Mouse (Mus musculus): ENCODE data around the gene Nr1i3. TPM values are rescaled to one million over a fixed set of nuclear protein-coding genes. Genes with fewer than 3 reads are reported as not detected.

Nr1i3 gene
- total RNA-seq (2014; rRNA removed) (0.11 TPM in 1 of 2 replicates, not detected in the other), polyA plus RNA-seq (2015; fragmentation: Nextera tagmentation; extraction: Ambion mirVana) (0.19 and 0.23 TPM in 2 replicates)

DNA sequence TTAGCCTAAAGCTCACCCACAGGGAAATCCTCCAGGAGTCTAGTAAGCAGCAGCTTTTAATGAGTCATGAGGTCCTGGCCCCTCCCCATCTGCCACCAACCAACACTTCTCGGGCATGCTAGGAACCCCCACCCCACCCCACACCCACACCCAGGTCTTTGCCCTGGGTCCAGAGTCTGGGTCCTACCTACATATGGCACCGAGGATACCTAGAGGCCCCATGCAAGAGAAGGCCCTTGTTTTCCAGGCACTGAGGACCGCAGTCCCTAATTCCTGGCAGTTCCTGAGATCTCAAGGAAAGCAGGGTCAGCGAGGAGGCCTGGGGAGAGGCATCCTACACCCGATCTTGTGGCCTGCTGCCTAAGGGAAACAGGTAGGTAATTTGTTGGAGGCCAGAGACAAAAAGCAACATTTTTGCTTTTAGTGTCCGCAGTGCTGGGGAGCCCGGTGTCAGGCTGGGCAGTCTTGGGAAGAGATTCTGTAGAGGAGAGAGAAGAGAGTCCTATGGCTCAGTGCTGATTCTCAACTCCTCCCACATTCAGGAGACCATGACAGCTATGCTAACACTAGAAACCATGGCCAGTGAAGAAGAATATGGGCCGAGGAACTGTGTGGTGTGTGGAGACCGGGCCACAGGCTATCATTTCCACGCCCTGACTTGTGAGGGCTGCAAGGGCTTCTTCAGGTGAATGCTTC, at the start of gene Nr1i3:
TSS of gene Nr1i3 (plus strand) at position 170 of the 696 bp plus-strand sequence.
- no peak within 1 kb of the TSS for H3K4me3 ChIP-seq (ENCODE audit: low read depth, low read length)
- no peaks in the 10 kb centered on the region for H3K4me1 ChIP-seq (ENCODE audit: insufficient read depth, low read length)
- no peaks in the 10 kb centered on the region for H3K27me3 ChIP-seq (ENCODE audit: insufficient read depth, low read length)
- H3K27ac ChIP-seq (ENCODE audit: low read depth, low read length) = no peak within 1 kb of the TSS
- no peaks in the 10 kb centered on the region for H3K9me3 ChIP-seq (ENCODE audit: low read length)
- no peak within 1 kb of the TSS for H3K4me2 ChIP-seq (ENCODE audit: low read depth, low read length, poor library complexity, severe bottlenecking)
- TF ChIP-seq CTCF (IDR thresholded peaks at IDR 0.05) = no peak
- 66% methylated on average over 10 of the region's 10 CpGs for WGBS
- H3K36me3 ChIP-seq (ENCODE audit: insufficient read depth, low read length) = peaks cover 13% of the 10 kb centered on the region; the same call in 1 of the 2 replicates
- no peak for ATAC-seq (ENCODE audit: low FRiP score)
- no peak within 1 kb of the TSS for H3K9ac ChIP-seq (replicated peaks; ENCODE audit: low read length, poor library complexity, severe bottlenecking)
- DNase-seq (ENCODE audit: low spot score) = no peak

DNA sequence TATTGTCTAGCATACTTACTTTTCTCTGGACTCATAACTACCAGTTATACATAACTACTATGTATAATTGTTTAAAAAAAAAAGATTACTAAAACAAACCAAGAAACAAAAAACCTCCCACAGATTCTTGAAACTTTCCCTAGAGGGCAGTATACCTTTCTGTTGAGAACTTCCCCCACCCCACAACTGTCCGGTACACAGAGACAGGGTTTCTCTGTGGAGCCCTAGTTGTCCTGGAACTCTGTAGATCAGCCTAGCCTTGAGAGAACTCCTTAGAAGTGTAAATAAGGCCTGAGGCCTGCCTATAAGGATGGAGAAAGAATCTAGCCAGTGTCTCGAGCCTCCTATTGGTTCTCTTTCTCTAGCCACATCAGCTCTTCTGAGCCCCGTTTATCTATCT, 49.5 kb upstream of the Nr1i3 start:
- ATAC-seq (ENCODE audit: low FRiP score) (no peak), DNase-seq (ENCODE audit: low spot score) (peak; percentile 35)
- Histone ChIP-seq H3K36me3 (ENCODE audit: insufficient read depth, low read length) (no peaks in the 10 kb centered on the region), H3K9me3 (ENCODE audit: low read length) (no peaks in the 10 kb centered on the region), H3K4me2 (ENCODE audit: low read depth, low read length, poor library complexity, severe bottlenecking) (no peak overlapping the region), H3K9ac (replicated peaks; ENCODE audit: low read length, poor library complexity, severe bottlenecking) (no peak overlapping the region), H3K27ac (ENCODE audit: low read depth, low read length) (no peak overlapping the region), H3K4me3 (ENCODE audit: low read depth, low read length) (no peak overlapping the region), H3K27me3 (ENCODE audit: insufficient read depth, low read length) (0 out of 2 replicates have a peak, but pooled peaks cover 2% of the 10 kb centered on the region), H3K4me1 (ENCODE audit: insufficient read depth, low read length) (no peaks in the 10 kb centered on the region)
- WGBS = 41% methylated on average over 3 of the region's 3 CpGs
- TF ChIP-seq CTCF (IDR thresholded peaks at IDR 0.05) = peak; percentile 55

DNA sequence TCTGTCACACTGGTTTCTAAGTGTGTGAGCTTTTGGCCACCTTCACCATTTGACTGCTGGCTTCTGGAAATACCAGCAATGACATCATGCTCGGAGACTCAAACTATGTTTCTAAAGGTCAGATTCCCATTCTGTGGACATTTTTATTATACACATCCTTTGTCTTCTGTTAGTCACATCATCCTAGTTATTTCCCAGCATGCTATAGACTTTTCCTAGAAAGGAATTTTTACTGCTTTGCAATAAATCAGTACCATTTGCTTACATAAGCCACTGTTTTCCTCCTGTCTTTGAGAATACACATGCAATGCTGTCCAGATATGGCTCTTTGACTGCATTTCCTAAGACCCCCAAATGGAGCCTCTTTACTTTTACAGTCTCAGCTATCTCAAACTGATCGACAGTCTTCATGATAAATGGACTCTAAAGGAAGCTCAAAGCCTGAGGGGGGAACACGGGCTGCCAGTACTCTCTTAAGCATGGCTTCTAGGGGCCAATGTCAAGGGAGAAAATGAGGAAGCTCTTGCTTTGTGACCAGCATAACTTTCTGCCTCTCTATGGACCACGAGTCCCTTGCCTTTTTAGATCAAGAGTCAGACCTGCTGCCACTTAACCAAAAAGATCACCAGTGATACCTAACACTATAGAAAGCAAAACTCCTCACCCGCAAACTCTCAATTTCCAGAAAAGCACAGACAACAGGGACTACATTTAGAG, 48.0 kb upstream of the Nr1i3 start:
- Histone ChIP-seq H3K9me3 (ENCODE audit: low read length) (no peaks in the 10 kb centered on the region), H3K4me1 (ENCODE audit: insufficient read depth, low read length) (no peaks in the 10 kb centered on the region), H3K4me2 (ENCODE audit: low read depth, low read length, poor library complexity, severe bottlenecking) (no peak overlapping the region), H3K27ac (ENCODE audit: low read depth, low read length) (no peak overlapping the region), H3K36me3 (ENCODE audit: insufficient read depth, low read length) (no peaks in the 10 kb centered on the region), H3K9ac (replicated peaks; ENCODE audit: low read length, poor library complexity, severe bottlenecking) (no peak overlapping the region), H3K27me3 (ENCODE audit: insufficient read depth, low read length) (no peaks in the 10 kb centered on the region), H3K4me3 (ENCODE audit: low read depth, low read length) (no peak overlapping the region)
- ATAC-seq (ENCODE audit: low FRiP score) (no peak), DNase-seq (ENCODE audit: low spot score) (no peak)
- no peak for TF ChIP-seq CTCF (IDR thresholded peaks at IDR 0.05)
- WGBS = 83% methylated on average over 5 of the region's 5 CpGs

DNA sequence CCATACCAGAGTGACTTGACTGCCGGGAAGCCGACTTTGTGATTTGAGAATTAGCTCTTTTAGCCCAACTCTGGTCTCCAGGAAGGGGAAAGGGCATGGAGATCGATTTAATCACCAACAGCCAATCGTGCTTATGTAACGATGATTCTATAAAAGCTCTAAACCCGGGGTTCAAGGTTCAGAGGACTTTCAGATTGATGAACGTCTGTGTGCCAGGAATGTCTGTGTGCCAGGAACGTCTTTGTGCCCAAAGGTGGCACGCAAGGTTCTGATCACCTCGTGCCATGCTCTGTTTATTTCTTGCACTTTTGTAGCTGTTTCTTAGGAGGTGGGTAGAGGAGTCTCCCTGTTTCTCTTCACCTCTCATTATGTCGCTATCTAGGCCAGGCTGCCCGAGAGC, 44.9 kb upstream of the Nr1i3 start:
- no peak overlapping the region for H3K4me2 ChIP-seq (ENCODE audit: low read depth, low read length, poor library complexity, severe bottlenecking)
- no peak overlapping the region for H3K9ac ChIP-seq (replicated peaks; ENCODE audit: low read length, poor library complexity, severe bottlenecking)
- no peak for TF ChIP-seq CTCF (IDR thresholded peaks at IDR 0.05)
- no peak for ATAC-seq (ENCODE audit: low FRiP score)
- no peaks in the 10 kb centered on the region for H3K36me3 ChIP-seq (ENCODE audit: insufficient read depth, low read length)
- WGBS = 88% methylated on average over 12 of the region's 12 CpGs
- H3K9me3 ChIP-seq (ENCODE audit: low read length) = no peaks in the 10 kb centered on the region
- H3K27me3 ChIP-seq (ENCODE audit: insufficient read depth, low read length) = no peaks in the 10 kb centered on the region
- H3K4me1 ChIP-seq (ENCODE audit: insufficient read depth, low read length) = no peaks in the 10 kb centered on the region
- H3K27ac ChIP-seq (ENCODE audit: low read depth, low read length) = no peak overlapping the region
- H3K4me3 ChIP-seq (ENCODE audit: low read depth, low read length) = no peak overlapping the region
- DNase-seq (ENCODE audit: low spot score) = no peak

DNA sequence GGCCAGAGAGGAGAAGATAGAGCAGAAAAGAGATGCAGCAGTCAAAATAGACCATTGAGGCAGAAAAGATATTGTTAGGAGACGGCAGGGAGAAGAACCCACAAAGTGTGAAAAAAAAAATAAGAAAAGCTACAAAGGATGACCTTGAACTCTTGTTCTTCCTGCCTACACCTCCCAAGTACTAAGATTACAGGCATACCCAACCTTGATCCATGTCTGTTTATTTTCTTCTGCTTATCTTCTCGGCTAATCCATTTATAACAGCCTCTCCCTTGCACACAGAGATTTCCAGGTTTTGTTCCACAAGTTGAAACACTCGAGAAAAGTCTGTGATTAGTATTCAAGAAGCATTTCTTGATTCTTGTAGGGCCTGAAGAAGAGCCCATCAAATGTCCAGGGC, 43.9 kb upstream of the Nr1i3 start:
- no peak for TF ChIP-seq CTCF (IDR thresholded peaks at IDR 0.05)
- H3K36me3 ChIP-seq (ENCODE audit: insufficient read depth, low read length) = no peaks in the 10 kb centered on the region
- 66% methylated on average over 3 of the region's 3 CpGs for WGBS
- ATAC-seq (ENCODE audit: low FRiP score) (no peak), DNase-seq (ENCODE audit: low spot score) (no peak)
- no peak overlapping the region for H3K4me3 ChIP-seq (ENCODE audit: low read depth, low read length)
- H3K9ac ChIP-seq (replicated peaks; ENCODE audit: low read length, poor library complexity, severe bottlenecking) = no peak overlapping the region
- H3K27me3 ChIP-seq (ENCODE audit: insufficient read depth, low read length) = no peaks in the 10 kb centered on the region
- H3K27ac ChIP-seq (ENCODE audit: low read depth, low read length) = no peak overlapping the region
- no peaks in the 10 kb centered on the region for H3K4me1 ChIP-seq (ENCODE audit: insufficient read depth, low read length)
- H3K4me2 ChIP-seq (ENCODE audit: low read depth, low read length, poor library complexity, severe bottlenecking) = no peak overlapping the region
- H3K9me3 ChIP-seq (ENCODE audit: low read length) = no peaks in the 10 kb centered on the region

DNA sequence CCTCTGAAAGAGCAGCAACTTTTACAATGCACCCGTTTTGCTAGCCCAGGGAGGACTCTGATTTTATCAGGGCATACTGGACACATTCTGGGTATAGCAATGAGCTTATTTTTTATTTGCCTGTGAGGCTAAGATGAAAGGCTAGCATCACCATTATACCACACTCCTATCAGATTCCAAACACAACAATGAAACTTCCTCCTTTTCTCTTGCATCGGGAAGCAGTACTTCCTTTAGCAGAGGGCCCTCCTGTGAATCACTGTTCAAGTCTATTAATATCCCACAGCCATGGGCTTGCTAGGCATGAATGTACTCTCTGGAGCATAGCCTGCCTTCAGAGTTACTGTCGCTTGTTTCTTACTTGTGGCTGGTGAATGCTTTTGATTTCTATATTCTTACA, 42.6 kb upstream of the Nr1i3 start:
- no peak overlapping the region for H3K27ac ChIP-seq (ENCODE audit: low read depth, low read length)
- no peak for TF ChIP-seq CTCF (IDR thresholded peaks at IDR 0.05)
- H3K9ac ChIP-seq (replicated peaks; ENCODE audit: low read length, poor library complexity, severe bottlenecking) = no peak overlapping the region
- no peaks in the 10 kb centered on the region for H3K9me3 ChIP-seq (ENCODE audit: low read length)
- H3K4me2 ChIP-seq (ENCODE audit: low read depth, low read length, poor library complexity, severe bottlenecking) = no peak overlapping the region
- DNase-seq (ENCODE audit: low spot score) = no peak
- H3K27me3 ChIP-seq (ENCODE audit: insufficient read depth, low read length) = no peaks in the 10 kb centered on the region
- no peaks in the 10 kb centered on the region for H3K4me1 ChIP-seq (ENCODE audit: insufficient read depth, low read length)
- WGBS = 65% methylated on average over 3 of the region's 3 CpGs
- ATAC-seq (ENCODE audit: low FRiP score) = no peak
- H3K4me3 ChIP-seq (ENCODE audit: low read depth, low read length) = no peak overlapping the region
- H3K36me3 ChIP-seq (ENCODE audit: insufficient read depth, low read length) = no peaks in the 10 kb centered on the region

Measured in midbrain, postnatal 0 days (tissue).